Mouse (Mus musculus) left cerebral cortex, adult 18-20 months (tissue): ENCODE measurements around the gene Ano8. TPM values are rescaled to one million over a fixed set of nuclear protein-coding genes. Genes with fewer than 3 reads are reported as not detected.
"Not testable (repeated sequence)": the region's sequence is repeated elsewhere in the genome, so short reads cannot be mapped to it uniquely, and the experiment has no call there.

ENCODE experiments used
- DNase-seq, 2 experiments: peaks; one replicate each; pipeline ENCODE4 v3.0.0; 2021 to 2022; ENCODE audit warnings: low spot score in 2 of 2, mixed read lengths in 1 of 2
- total RNA-seq, 2 experiments: library from RNA; stranded (reverse); gene quantifications; 2 replicates each; pipeline ENCODE4 v1.2.3; 2021

Gene Ano8
- total RNA-seq, 2 experiments from 2014 or later: 56.2 to 58.6 TPM

- no peak for DNase-seq
Observed at GRCm38 (mm10) chr8:71452669-71453068, 33.1 kb downstream of the Ano8 start.

GRCm38 (mm10) chr8:71451777-71452176 is 34.0 kb downstream of the Ano8 start:
- DNase-seq: no peak

- DNase-seq: no peak
Observed at GRCm38 (mm10) chr8:71451337-71451736, 34.4 kb downstream of the Ano8 start.

GRCm38 (mm10) chr8:71445096-71445495 is 40.7 kb downstream of the Ano8 start:
- DNase-seq: no peak

GRCm38 (mm10) chr8:71441404-71441803 is 44.4 kb downstream of the Ano8 start:
- no peak for DNase-seq

GRCm38 (mm10) chr8:71437041-71437440 is 48.7 kb downstream of the Ano8 start:
- DNase-seq: no peak

GRCm38 (mm10) chr8:71432935-71433334 is 52.8 kb downstream of the Ano8 start:
- not testable (repeated sequence) for DNase-seq

Other genes with a start within 250 kb of the Ano8 start
- 10 to 100 TPM; 30.1 to 30.9 TPM for gene Myo9b, start 213.2 kb downstream of the Ano8 start, total RNA-seq
- gene Haus8, start 213.0 kb downstream of the Ano8 start, total RNA-seq: 10 to 100 TPM; 12.8 to 17.8 TPM
- gene Use1, start 119.1 kb downstream of the Ano8 start, total RNA-seq: 100 to 1,000 TPM; 116 to 126 TPM
- 10 to 100 TPM; 15.0 to 16.0 TPM for gene Ocel1, start 114.7 kb downstream of the Ano8 start, total RNA-seq
- 10 to 100 TPM; 42.6 to 46.2 TPM for gene Nr2f6, start 104.0 kb downstream of the Ano8 start, total RNA-seq
- gene Ushbp1, start 90.2 kb downstream of the Ano8 start, total RNA-seq: 1 to 10 TPM; 3.3 to 4.2 TPM
- gene Babam1, start 89.1 kb downstream of the Ano8 start, total RNA-seq: 100 to 1,000 TPM; 104 to 107 TPM
- gene Ankle1, start 80.0 kb downstream of the Ano8 start, total RNA-seq: under 1 TPM; 0.21 to 0.26 TPM
- gene Abhd8, start 22.3 kb downstream of the Ano8 start, total RNA-seq: 100 to 1,000 TPM; 318 to 342 TPM
- 10 to 100 TPM; 58.6 to 61.4 TPM for gene Mrpl34, start 21.0 kb downstream of the Ano8 start, total RNA-seq
- 10 to 100 TPM; 76.7 to 86.1 TPM for gene Dda1, start 16.8 kb downstream of the Ano8 start, total RNA-seq
- gene Gtpbp3, start 2.1 kb upstream of the Ano8 start, total RNA-seq: 10 to 100 TPM; 29.3 to 36.7 TPM
- 1 to 10 TPM; 9.4 to 9.5 TPM for gene Plvap, start 25.8 kb upstream of the Ano8 start, total RNA-seq
- not detected for gene Ccdc194, start 39.7 kb upstream of the Ano8 start, total RNA-seq
- gene Bst2, start 51.5 kb upstream of the Ano8 start, total RNA-seq: 1 to 10 TPM; 4.7 to 6.9 TPM
- 10 to 100 TPM; 35.5 to 36.6 TPM for gene Mvb12a, start 57.0 kb upstream of the Ano8 start, total RNA-seq
- gene Tmem221, start 72.9 kb upstream of the Ano8 start, total RNA-seq: under 1 TPM; 0.21 to 0.23 TPM
- under 1 TPM in 1 of 2 experiments, not detected in 1; 0.26 TPM for gene Nxnl1, start 80.6 kb upstream of the Ano8 start, total RNA-seq
- gene Slc27a1, start 82.9 kb upstream of the Ano8 start, total RNA-seq: 100 to 1,000 TPM in 1 of 2 experiments, 10 to 100 TPM in 1; 86.2 to 100 TPM
- 10 to 100 TPM; 31.1 to 31.3 TPM for gene Pgls, start 106.2 kb upstream of the Ano8 start, total RNA-seq
- gene Fam129c, start 111.7 kb upstream of the Ano8 start, total RNA-seq: 1 to 10 TPM; 1.9 to 4.8 TPM
- gene Colgalt1, start 125.0 kb upstream of the Ano8 start, total RNA-seq: 10 to 100 TPM; 46.9 to 49.8 TPM
- gene Unc13a, start 185.8 kb upstream of the Ano8 start, total RNA-seq: 100 to 1,000 TPM; 267 to 296 TPM
- 1 to 10 TPM; 4.8 to 5.0 TPM for gene Jak3, start 190.3 kb upstream of the Ano8 start, total RNA-seq
- gene Insl3, start 203.3 kb upstream of the Ano8 start, total RNA-seq: under 1 TPM in 1 of 2 experiments, not detected in 1; 0.63 TPM
- gene B3gnt3, start 215.8 kb upstream of the Ano8 start, total RNA-seq: 1 to 10 TPM in 1 of 2 experiments, under 1 TPM in 1; 0.82 to 1.1 TPM
- gene Fcho1, start 239.8 kb upstream of the Ano8 start, total RNA-seq: 100 to 1,000 TPM; 155 to 167 TPM